Mouse (Mus musculus): ENCODE measurements at regions not wholly inside any gene's neighbourhood (a gene's known extent, or its start where the extent isn't known, plus 50 kb on each side); places are given as distances from the start of the nearest gene placed in this dataset.

- peak; percentile 76 for DNase-seq (ENCODE audit: low read depth, low spot score)
Observed at GRCm38 (mm10) chr1:148481301-148481700, 1479.8 kb downstream of the Pla2g4a start.

All from R1 (cell line).